Mouse (Mus musculus): Measurements from ENCODE around the gene Inpp5d.

DNA sequence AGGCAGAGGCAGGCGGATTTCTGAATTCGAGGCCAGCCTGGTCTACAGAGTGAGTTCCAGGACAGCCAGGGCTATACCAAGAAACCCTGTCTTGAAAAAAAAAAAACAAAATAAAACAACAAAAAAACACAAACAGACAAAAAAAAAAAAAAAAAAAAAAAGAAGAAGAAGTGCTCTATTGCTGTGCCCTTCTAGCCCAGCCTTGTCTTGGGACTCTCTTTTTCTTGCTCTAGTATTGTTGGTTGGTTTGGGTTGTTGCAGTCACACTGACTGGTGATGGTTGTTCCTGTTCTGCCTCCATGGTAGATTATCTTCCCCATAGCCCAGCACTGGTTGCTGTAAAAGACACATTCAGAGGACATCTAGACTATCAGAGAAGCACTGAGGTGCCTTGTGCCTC lies 149.2 kb downstream of the Inpp5d start:
- TF ChIP-seq CTCF (IDR thresholded peaks at IDR 0.05) = no peak
- TF ChIP-seq EP300 (IDR thresholded peaks at IDR 0.05) = no peak
